Mouse (Mus musculus) ES-E14 (cell line): ENCODE results near the gene Dtd2.

Experiments
- CHD2 ChIP-seq: IDR thresholded peaks from 2 replicates; pipeline ENCODE4 v1.6.1; 2014; ENCODE audit warnings: mild to moderate bottlenecking, low read depth, low read length, inconsistent platforms
- ZNF384 ChIP-seq: IDR thresholded peaks from 2 replicates; pipeline ENCODE4 v1.6.1; 2012; ENCODE audit warnings: low read depth, low read length, inconsistent platforms

DNA sequence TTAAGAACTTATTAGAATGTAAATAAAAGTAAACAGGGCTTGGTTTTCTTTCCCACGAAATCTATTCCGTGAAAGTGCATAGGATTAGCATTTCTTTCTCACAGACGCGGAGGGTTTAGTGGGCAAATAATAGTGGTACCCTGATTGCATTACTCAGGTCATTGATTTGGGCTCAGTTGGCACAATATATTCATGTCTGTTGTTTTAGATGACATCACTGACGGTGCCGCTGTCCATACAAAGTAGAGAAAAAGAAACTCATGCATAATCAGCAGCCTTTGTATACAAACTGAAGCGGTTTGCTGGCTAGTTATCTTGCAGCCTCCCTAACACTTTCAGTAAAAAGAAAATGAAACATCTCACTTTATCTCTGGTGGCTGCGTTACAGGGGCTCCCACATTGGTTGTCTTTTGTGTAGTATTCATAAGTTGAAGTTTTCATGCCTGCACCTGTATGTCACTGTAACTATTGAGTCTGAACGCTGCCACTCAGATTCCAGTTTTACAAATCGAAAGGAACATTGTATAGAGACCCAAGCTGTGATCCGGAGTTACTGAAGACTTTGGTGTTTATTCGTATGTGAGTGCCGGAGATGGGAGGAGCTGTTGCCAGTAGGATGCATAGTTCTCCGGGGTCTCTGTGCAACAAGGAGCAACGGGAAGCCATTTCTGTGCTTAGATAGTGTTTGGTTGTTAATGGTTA lies 3.8 kb upstream of the Dtd2 start:
- TF ChIP-seq ZNF384: no peak
- no peak for TF ChIP-seq CHD2
